Comparison of ENCODE assay signal across 8 mouse cellular contexts in the genomic region with DNA sequence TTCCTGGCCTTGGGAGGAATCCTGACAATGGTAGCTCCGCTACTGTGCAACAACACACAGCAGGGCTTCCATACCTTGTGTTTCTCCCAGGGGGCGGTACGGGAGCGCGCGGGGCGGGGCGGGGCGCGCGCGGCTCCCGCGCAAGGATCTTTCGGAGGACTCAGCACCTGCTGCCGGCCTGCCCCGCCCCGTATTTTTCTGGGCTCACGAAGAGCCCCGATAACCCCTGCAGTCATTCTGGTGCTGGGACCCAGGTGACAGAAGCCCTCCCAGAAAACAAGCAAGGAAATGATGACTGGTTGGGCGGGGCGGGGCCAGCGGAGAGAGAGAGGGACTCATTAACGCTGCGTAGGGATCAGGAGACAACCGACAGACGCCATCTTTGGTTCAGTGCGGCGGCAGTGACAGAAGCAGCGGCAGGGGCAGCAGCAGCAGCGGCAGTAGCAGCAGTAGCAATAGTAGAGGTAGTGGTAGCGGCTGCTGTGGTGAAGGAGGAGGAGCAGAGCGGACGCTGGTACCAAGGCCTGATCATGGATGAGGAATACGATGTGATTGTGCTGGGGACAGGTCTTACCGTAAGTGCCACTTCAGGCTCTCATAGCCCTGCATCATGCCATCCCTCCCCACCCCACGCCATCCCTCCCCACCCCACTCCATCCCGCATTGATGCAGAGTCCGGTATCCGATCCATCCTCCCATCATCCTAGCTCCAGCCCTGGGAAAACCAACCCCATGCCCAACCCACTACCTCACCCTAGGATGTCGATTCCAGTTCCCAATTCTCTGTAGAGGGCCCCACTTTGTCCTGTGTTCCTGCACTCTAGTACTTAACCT. TPM values are rescaled to one million over a fixed set of nuclear protein-coding genes. Genes with fewer than 3 reads are reported as not detected.
DNase-seq lines count a peak whose midpoint lies in the region; ATAC-seq lines count a peak whose summit lies in the region.

A gene (plus strand): TSS at position 132 of the 834 bp plus-strand sequence.

- peak within 1 kb of the TSS; percentile 55 for H3K9ac ChIP-seq in intestine, embryonic 14.5 days (ENCODE audit: low read length)

- peak; percentile 91 for ATAC-seq in intestine, embryonic 14.5 days (replicated peaks; ENCODE audit: low FRiP score, low TSS enrichment, low read depth)

- peaks cover 50% of the 10 kb centered on the region for H3K36me3 ChIP-seq in intestine, embryonic 14.5 days (ENCODE audit: control insufficient read depth, insufficient read depth, low read length)

- no peaks in the 10 kb centered on the region for H3K9me3 ChIP-seq in intestine, embryonic 14.5 days (ENCODE audit: control insufficient read depth, low read length)

- H3K4me3 ChIP-seq in intestine, embryonic 14.5 days (ENCODE audit: low read depth, low read length) = peak within 1 kb of the TSS; percentile 53

- peaks cover 5% of the 10 kb centered on the region; the same call in 1 of the 2 replicates for H3K4me1 ChIP-seq in intestine, embryonic 14.5 days (replicated peaks; ENCODE audit: control insufficient read depth, insufficient read depth, low read length)

- H3K27me3 ChIP-seq in intestine, embryonic 14.5 days (replicated peaks; ENCODE audit: control insufficient read depth, insufficient read depth, low read length) = no peaks in the 10 kb centered on the region

- H3K4me2 ChIP-seq in intestine, embryonic 14.5 days (ENCODE audit: low read length) = peak within 1 kb of the TSS; percentile 59

- 9% methylated on average over 41 of the region's 41 CpGs for WGBS in intestine, embryonic 14.5 days

- H3K27ac ChIP-seq in intestine, embryonic 14.5 days (ENCODE audit: low read depth) = peak within 1 kb of the TSS; percentile 75; the same call in 1 of the 2 replicates

- DNase-seq in adrenal gland, adult (ENCODE audit: inconsistent age in 2 of 2, low spot score in 1 of 2) = peak; percentile 77 to 93
- DNase-seq in embryo, embryonic 10.5 days (ENCODE audit: low spot score) = peak; percentile 79
- peak; percentile 69 for DNase-seq in gastrocnemius, postnatal 25 days
- peak; percentile 92 for DNase-seq in intestine, embryonic 14.5 days (ENCODE audit: low spot score)
- peak; percentile 63 to 67 for DNase-seq in left cerebral cortex, postnatal 25 days (ENCODE audit: low spot score in 2 of 2)
- peak; percentile 82 for DNase-seq in mesoderm, embryonic 11.5 days (ENCODE audit: low read depth, low spot score)
- peak; percentile 32 to 40 for DNase-seq in right cerebral cortex, postnatal 36 days (ENCODE audit: low spot score in 2 of 2)
- DNase-seq in urinary bladder, postnatal 4 days (ENCODE audit: low spot score in 2 of 2) = peak; percentile 67 to 68

- intact Hi-C loops in left cerebral cortex, postnatal 25 days (cut with DNase I) = loop anchor here (2.0 kb wide), 1 partner anchor 22 kb away; a partner anchor contains a TSS

RNA-seq across cellular contexts. Expression of the gene that starts here (rescaled TPM):
- 10 to 100 TPM; 28.2 to 42.7 TPM for total RNA-seq in gastrocnemius, postnatal 25 days (2021)
- polyA plus RNA-seq in intestine, embryonic 14.5 days (2014; fragmentation: Nextera tagmentation; extraction: Ambion mirVana) = 165 and 194 TPM in 2 replicates
- total RNA-seq in left cerebral cortex, postnatal 25 days (2021) = 100 to 1,000 TPM; 603 to 616 TPM

Comparison
In these comparisons a context has a peak if more than half of its experiments do, and no peak if none do; other contexts are left out.
1. Peak in every context shown above with its lines: DNase-seq, ATAC-seq, H3K4me3 ChIP-seq and H3K27ac ChIP-seq.
2. RNA of the gene that starts here (total RNA-seq): 603 to 616 TPM in left cerebral cortex, postnatal 25 days; 28.2 to 42.7 TPM in gastrocnemius, postnatal 25 days; every median in the first group is over 10 times any median in the second.
3. DNase-seq: peak in every context shown above with its lines; median percentile 92 in intestine, embryonic 14.5 days; 85 in adrenal gland, adult; 82 in mesoderm, embryonic 11.5 days; 79 in embryo, embryonic 10.5 days; 69 in gastrocnemius, postnatal 25 days; 68 in urinary bladder, postnatal 4 days; 65 in left cerebral cortex, postnatal 25 days; 36 in right cerebral cortex, postnatal 36 days.